Mouse (Mus musculus) bone marrow, adult 2 months (tissue): ENCODE results near the gene Heatr1. TPM values are rescaled to one million over a fixed set of nuclear protein-coding genes. Genes with fewer than 3 reads are reported as not detected.
A peak's percentile ranks its signal among the peaks of the same experiment; 100 is the strongest.

ENCODE experiments used
- H3K27ac ChIP-seq: fragments of 200-500 bp; 2 replicates; pipeline ENCODE4 v1.5.1; 2012; ENCODE audit warnings: low read depth, mild to moderate bottlenecking, control low read depth, inconsistent platforms, low read length; ENCODE audit not compliant: control insufficient read depth, poor library complexity, insufficient read depth
- H3K4me1 ChIP-seq: fragments of 200-500 bp; 2 replicates; pipeline ENCODE4 v1.6.1; 2011; ENCODE audit warnings: low read length; ENCODE audit not compliant: control insufficient read depth, insufficient read depth
- H3K4me3 ChIP-seq: fragments of 200-500 bp; replicated peaks from 2 replicates; pipeline ENCODE3; 2011; ENCODE audit warnings: mild to moderate bottlenecking, low read depth, low read length, control low read depth; ENCODE audit not compliant: control insufficient read depth
- CTCF ChIP-seq: fragments of 200-500 bp; IDR thresholded peaks from 2 replicates; pipeline ENCODE4 v1.5.1; 2011; ENCODE audit warnings: low read length, control low read depth; ENCODE audit not compliant: control insufficient read depth, insufficient read depth
- POLR2A ChIP-seq: fragments of 200-500 bp; IDR thresholded peaks from 2 replicates; pipeline ENCODE4 v1.6.1; 2011; ENCODE audit warnings: low read depth, mild to moderate bottlenecking, control low read depth, low read length, borderline replicate concordance; ENCODE audit not compliant: control insufficient read depth
- WGBS: fragments of 180-500 bp; shearing (Covaris S2); methylation state at CpG from one replicate; pipeline ENCODE4 v1.1.7; 2018; 5-methylcytosine and 5-hydroxymethylcytosine counted together
- polyA plus RNA-seq: library from polyadenylated mRNA; stranded (reverse); fragments of >200 nt; gene quantifications from 2 replicates; pipeline ENCODE4 v1.2.4, GENCODE M21; 2011; ENCODE audit warnings: low replicate concordance; ENCODE audit not compliant: missing spikeins, insufficient read depth, insufficient read length

Gene Heatr1
- polyA plus RNA-seq, 1 experiment: 10.0 TPM

DNA sequence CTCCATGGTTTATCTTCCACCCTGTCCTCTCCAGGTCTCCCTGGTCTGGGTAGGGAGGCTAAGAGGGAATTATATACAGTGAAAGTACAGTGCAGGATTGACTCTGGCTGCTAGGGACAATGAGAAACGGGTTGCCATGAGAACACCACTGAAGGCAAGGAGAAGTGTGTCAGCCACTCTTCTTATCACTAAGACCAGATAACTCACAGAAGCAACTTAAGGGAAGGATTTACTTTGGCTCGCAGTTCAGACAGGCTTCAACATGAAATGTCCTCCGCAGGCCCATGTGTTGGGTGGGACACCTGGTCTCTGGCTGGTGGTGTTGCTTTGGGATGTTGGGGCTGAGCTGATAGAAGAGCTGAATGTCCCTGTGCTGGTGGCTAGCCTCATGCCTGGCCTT, 22.1 kb upstream of the Heatr1 start:
- TF ChIP-seq CTCF: no peak
- no peak for TF ChIP-seq POLR2A
- H3K4me3 ChIP-seq: no peak overlapping the region
- no peaks in the 10 kb centered on the region for H3K4me1 ChIP-seq
- WGBS: 80% methylated on average over 3 of the region's 3 CpGs
- no peak overlapping the region for H3K27ac ChIP-seq

DNA sequence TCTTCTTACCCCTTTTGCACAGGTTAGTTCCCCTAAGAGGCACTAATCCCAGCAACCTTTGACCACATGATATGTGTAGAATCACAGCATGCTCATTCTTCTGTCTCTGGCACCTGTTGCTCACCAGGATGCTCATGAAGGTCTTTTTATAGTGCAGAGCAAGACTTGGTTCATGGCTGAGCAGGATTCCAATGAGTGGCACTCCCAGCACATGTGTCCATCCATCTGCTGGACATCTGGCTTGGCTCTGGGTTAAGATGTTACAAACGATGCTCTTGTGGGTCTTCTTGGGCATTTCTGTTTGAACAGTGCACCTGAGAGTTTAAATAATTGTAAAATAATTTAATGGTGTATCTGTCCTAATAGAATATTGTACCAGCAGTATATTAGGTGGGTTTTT, 18.0 kb upstream of the Heatr1 start:
- Histone ChIP-seq H3K4me3 (no peak overlapping the region), H3K27ac (no peak overlapping the region), H3K4me1 (no peaks in the 10 kb centered on the region)
- 69% methylated on average over 1 of the region's 1 CpGs for WGBS
- no peak for TF ChIP-seq CTCF
- TF ChIP-seq POLR2A: no peak

DNA sequence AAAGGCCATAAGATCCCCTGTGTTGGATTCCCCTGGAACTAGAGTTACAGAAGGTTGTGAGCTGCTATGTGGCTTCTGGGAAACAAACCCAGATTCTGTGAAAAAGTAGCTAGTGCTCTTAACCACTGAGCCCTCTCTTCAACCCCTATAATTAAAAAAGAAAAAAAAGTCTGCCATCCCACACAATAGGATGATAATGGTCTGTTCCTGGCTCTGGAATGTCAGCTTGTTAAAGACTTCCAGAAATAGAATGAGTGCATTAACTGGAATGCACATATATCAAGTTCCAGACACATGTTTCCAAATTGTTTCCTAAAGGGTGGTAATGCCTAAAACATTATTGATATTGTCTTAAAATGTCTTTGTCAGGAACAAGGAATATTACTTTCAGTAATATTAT, 10.0 kb upstream of the Heatr1 start:
- TF ChIP-seq CTCF (no peak), POLR2A (no peak)
- H3K4me1 ChIP-seq: no peaks in the 10 kb centered on the region

DNA sequence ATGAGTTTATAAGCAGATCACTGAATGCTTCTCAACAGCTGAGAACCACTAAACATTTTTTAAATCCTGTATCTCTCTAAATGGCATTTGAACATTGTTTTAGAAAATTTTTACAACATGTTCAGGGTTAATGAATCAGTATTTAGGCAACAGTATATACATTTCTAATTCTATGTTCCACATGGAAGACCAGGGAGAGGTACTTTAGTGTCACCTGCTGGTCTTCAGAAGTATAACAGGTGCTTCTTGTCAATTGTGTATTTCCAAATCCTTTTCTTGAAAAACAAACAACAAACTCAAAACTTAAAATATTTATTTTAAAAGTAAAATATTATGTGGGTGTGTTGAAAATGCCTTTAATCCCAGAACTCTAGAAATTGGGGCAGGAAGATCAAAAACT, 8.5 kb upstream of the Heatr1 start:
- no peaks in the 10 kb centered on the region for H3K4me1 ChIP-seq
- H3K27ac ChIP-seq: no peak overlapping the region
- TF ChIP-seq CTCF (no peak), POLR2A (no peak)

More for the DNA sequence above, 10.0 kb upstream of the Heatr1 start:
- no peak overlapping the region for H3K27ac ChIP-seq
- H3K4me3 ChIP-seq: no peak overlapping the region

DNA sequence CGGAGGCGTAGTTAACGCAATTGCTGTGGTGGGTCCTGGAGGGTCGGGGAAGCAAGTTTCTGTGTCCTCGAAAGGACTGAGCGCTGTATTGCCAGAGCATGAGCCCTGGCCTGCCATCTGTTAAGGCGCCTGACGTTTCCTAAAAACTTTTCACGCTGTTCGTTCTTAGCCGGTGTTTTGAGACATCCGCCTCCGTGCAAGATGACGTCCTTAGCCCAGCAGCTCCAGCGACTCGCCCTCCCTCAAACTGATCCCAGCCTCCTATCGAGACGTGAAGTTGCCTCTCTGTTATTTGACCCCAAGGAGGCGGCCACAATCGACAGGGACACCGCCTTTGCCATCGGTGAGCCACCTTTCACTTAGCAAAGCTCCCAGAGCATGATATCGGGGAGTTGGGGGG, 744 bp downstream of the Heatr1 start:
- under 1% methylated on average over 23 of the region's 23 CpGs for WGBS
- H3K27ac ChIP-seq: 0 out of 2 replicates have a peak overlapping the region, but pooled peaks have one; percentile 6

More for the DNA sequence above, 8.5 kb upstream of the Heatr1 start:
- H3K4me3 ChIP-seq: no peak overlapping the region

DNA sequence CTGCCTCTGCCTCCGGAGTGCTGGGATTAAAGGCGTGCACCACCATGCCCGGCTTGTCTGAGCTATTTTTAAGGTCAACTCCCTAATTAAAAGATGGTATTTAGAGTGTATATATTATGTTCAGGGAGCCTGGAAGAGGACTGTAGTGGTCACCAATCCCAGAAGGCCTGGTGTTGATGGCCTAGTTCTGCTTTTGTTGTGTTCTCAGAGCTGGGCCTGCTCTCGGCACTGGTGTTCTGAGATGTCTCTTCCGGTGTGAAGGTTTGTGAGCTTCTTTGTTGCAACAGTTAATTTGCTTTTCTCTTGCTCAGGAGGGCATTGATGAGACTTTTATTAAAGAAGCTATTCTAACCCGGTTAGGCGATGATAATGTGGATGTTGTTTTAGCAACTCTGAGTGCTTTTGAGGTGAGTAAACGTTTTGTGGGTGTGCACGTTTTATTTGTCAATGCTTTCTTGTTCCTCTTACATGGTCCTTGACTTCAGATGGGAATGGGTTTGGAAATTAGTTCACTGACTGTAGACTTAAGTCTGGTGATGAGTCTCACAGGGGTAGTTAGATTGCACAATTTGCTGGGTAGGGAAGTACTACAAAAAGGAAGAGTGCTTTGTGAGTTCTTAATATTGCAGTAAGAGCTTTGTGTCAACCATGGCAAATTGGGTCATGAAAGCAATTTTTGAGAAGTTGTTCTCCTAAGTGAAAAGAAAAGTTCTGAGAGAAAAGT, 13.7 kb downstream of the Heatr1 start:
- 51% methylated on average over 9 of the region's 9 CpGs for WGBS
- peak overlapping the region; percentile 72; the same call in 1 of the 2 replicates for H3K27ac ChIP-seq
- H3K4me1 ChIP-seq: peaks cover 7% of the 10 kb centered on the region
- no peak overlapping the region for H3K4me3 ChIP-seq
- TF ChIP-seq POLR2A (no peak), CTCF (no peak)

More for the DNA sequence above, 744 bp downstream of the Heatr1 start:
- Histone ChIP-seq H3K4me1 (no peaks in the 10 kb centered on the region), H3K4me3 (peak overlapping the region; percentile 95)
- no peak for TF ChIP-seq POLR2A
- no peak for TF ChIP-seq CTCF

DNA sequence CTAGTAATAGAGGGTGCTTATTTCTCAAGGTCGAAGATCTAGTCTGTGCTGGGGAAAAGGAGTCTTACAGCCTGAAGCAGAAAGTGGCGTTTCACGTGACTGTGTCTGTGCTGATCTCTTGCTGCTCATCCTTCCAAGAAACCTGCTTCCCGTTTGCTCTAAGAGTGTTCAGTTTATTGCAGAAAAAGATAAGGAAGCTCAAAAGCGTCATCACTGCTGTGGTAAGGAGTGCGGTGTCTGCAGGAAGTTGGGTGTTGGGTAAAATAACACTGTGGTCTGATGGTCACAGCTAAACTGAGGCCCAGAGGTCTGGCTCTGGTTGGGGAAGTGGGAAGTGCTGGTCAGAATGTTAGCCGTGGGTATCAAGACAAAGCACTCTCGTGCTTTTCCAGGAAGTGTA, 17.2 kb downstream of the Heatr1 start:
- 4% methylated on average over 8 of the region's 8 CpGs for WGBS
- Histone ChIP-seq H3K27ac (no peak overlapping the region), H3K4me1 (peaks cover 7% of the 10 kb centered on the region), H3K4me3 (no peak overlapping the region)
- no peak for TF ChIP-seq POLR2A

DNA sequence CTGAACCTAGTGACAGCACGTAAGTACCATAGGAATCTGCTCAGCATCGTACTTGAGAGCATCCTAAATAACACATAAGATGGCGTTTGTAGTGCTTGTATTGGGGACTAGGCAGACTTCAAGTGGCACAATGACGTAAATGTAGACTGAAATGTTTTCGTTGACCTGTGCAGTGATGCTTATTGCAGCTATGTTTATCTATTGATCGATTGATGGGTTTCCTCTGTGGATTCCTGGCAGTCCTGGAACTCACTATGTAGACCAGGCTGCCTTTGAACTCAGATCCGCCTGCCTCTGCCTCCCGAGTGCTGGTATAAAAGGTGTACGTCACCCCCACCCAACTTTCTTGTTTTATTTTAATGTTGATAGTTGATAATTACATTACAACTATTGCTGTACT, 25.8 kb downstream of the Heatr1 start:
- 93% methylated on average over 9 of the region's 9 CpGs for WGBS
- TF ChIP-seq CTCF (no peak), POLR2A (no peak)
- H3K4me3 ChIP-seq: no peak overlapping the region

DNA sequence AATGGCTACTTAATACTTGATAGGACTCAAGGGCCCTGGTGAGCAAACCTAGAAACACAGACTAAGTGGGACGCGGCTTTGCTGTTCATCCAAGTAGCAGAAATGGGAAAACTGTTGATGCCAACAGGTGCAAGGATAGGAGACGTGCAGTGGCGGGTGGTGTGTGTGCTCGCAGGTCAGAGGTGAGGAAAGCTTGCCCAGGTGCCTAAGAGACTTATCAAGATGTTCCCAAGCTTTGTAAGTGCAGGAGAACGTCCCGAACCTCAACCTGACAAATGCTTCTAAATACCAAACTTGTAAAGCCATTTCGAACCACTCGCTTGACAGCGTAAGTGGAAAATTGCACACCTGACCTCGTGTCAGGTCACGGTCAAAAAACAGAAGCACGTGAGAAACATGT, 33.7 kb downstream of the Heatr1 start:
- TF ChIP-seq POLR2A (no peak), CTCF (no peak)
- H3K4me3 ChIP-seq: no peak overlapping the region
- H3K4me1 ChIP-seq: no peaks in the 10 kb centered on the region
- H3K27ac ChIP-seq: no peak overlapping the region
- 90% methylated on average over 13 of the region's 13 CpGs for WGBS

More for the DNA sequence above, 25.8 kb downstream of the Heatr1 start:
- Histone ChIP-seq H3K27ac (no peak overlapping the region), H3K4me1 (no peaks in the 10 kb centered on the region)
